Mouse (Mus musculus) testis, adult 2 months (tissue): ENCODE measurements around the gene Ercc1.
A peak's percentile ranks its signal among the peaks of the same experiment; 100 is the strongest.

Source experiments
- CTCF ChIP-seq: fragments of 200-500 bp; IDR thresholded peaks from 2 replicates; pipeline ENCODE4 v1.5.1; 2012; ENCODE audit warnings: low read depth, mild to moderate bottlenecking, inconsistent platforms, low read length, moderate library complexity; ENCODE audit not compliant: control insufficient read depth, insufficient read depth, insufficient replicate concordance
- POLR2A ChIP-seq: fragments of 200-500 bp; IDR thresholded peaks from 2 replicates; pipeline ENCODE4 v1.6.1; 2012; ENCODE audit warnings: low read depth, mild to moderate bottlenecking, inconsistent platforms, low read length, moderate library complexity; ENCODE audit not compliant: control insufficient read depth

GRCm38 (mm10) chr7:19309884-19310641 is 34.5 kb upstream of the Ercc1 start, which contains the start of gene Fosb:
- peak; percentile 24; the same call in 1 of the 2 replicates for TF ChIP-seq CTCF
- no peak for TF ChIP-seq POLR2A
